In the genomic region with DNA sequence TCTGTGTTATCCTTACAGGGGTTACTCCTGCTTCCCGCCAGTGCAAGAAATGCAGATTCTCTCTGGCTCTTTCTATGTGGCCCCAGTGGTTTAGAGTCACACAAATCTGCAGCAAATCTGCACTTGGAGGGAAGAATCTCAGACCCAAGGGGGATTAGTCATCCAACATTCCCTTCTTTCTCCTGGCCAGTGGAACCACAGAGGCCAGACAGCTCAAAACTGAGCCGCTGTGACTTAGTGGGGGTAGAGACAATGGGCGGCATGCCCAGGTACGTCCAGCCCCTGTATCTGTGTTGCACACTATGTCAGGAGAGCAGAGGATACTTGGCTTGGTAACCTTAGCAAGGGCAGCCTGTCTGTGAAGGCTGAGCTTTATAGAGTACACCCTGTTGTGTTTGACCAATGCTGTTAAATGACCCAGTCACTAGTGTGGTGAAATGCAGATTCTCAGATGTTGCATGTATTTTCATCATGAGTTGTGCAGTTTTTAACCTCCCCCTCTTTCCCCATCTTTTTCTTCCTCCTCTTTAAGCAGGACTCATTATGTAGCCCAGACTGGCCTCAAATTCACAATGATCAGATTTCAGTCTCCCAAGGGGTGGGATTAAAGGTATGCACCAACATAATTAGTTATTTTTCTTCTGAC, we compare ENCODE assay signal across 1 mouse cellular context.
A peak's percentile ranks its signal among the peaks of the same experiment; 100 is the strongest.
TF ChIP-seq lines count a peak whose summit lies in the region.

No protein-coding gene starts in this region.

TF ChIP-seq in myocyte, 11 proteins besides CTCF, POLR2A, EP300 and RAD21 (continued from another document):
- TF ChIP-seq POLR2AphosphoS2 (IDR thresholded peaks at IDR 0.05; ENCODE audit: insufficient read length, low read depth) = peak; percentile 7
TF ChIP-seq in myocyte: peak in this region for 2.
